Mouse (Mus musculus) gastrocnemius, postnatal 10 days (tissue): ENCODE results near the gene Schip1. TPM values are rescaled to one million over a fixed set of nuclear protein-coding genes. Genes with fewer than 3 reads are reported as not detected.

Experiments used
- DNase-seq: peaks from one replicate; pipeline ENCODE4 v3.0.0; 2021; ENCODE audit warnings: mixed read lengths
- total RNA-seq, 2 experiments: library from RNA; stranded (reverse); gene quantifications; 2 replicates each; pipeline ENCODE4 v1.2.3; 2021

Gene Schip1
- total RNA-seq, 2 experiments from 2014 or later: 86.2 to 86.6 TPM

DNA sequence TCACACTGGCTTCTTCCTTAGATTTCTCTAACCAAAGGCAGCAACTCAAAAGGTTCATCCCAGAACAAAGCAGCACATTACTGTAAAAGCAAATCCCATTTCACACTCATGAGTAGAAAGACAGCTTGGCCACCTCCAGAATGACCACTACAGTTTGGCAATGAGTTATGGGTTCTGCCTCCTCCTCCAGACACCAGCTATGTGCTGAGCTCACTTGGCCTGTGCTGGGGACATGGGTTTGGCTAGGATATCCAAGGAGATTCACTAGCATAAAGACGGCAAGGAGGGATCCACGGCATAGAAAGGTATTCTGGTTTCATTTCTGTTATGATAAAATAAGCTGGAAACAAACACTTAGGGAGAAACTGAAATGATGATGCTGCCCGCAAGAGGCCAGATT is 323.4 kb downstream of the Schip1 start:
- DNase-seq: no peak

DNA sequence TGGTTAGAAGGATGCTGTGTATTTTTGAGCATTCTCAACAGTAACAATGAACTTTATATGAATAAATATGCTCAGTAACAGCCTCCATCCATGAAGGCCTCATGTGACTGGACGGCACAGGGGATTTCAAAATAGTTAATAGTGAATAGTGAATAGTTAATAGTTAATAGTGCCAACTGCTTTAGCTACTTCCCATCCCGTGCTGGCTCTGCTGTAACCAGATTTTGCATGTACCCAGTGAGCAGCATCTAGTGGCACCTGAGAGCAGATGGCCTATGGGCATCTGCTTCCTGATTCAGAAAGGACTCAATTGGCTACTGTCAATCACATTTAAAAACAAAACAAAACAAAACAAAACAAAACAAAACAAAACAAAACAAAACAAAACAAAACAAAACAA is 329.0 kb downstream of the Schip1 start:
- no peak for DNase-seq

DNA sequence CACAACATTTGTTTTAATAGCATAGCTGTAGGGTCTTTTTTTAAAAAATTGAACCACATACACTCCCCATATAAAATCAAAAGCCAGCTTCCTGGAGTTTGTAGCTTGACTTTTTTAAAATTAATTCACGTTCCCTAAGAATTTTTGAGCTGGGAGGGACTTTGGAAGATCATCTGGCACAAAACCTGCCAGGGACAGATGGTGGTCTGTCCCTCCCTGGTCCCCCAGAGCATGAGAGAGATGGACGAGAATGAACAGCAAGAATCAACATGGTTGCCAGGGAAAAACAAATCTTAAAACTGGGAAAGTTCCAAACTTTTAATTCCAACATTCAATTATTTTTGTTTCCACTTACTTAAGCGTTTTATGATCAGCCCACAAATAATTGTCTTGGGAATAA is 334.1 kb downstream of the Schip1 start:
- DNase-seq: no peak

- no peak for DNase-seq
Observed at GRCm38 (mm10) chr3:68400121-68400520, 335.5 kb downstream of the Schip1 start.

- DNase-seq: no peak
Observed at GRCm38 (mm10) chr3:68403343-68403742, 338.7 kb downstream of the Schip1 start.

DNA sequence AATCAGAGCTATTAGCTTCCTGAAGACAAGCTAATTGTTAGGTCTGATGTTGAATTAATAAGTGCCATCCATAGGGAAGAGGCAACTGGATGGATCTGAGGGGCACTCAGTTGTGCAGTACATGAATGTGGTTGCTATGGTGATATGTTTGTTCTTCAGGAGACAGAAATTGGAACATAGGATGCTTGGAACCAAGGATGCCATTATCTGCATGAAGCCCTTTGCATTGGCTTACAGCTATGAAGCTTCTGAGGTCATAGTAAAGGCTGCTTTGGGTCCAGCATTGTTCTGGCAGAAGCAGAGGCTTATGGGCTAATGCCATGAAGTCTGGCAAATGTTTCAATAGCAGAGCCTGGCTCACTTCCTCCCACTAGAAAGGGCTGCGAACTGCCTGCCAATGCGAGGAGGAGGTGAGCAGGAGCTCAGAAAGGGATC is 339.2 kb downstream of the Schip1 start:
- DNase-seq: no peak

DNA sequence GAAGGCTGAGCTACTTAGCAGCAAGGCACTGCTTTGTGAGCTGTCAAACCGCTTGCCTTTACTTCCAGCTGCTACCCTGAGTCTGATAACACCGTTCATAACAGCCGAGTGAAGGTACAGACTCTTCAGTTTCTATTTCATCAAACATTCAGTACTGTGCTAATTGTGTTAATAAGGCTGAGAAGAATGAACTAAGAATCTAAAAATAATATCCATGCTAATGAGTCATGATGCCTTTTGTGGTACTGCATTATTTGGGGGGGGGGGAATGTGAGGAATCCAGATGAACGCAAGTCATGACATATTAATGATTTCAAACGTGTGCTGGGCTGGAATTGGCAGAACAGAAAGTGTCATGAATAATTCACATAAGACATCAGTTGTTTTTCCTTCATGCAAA is 341.1 kb downstream of the Schip1 start:
- DNase-seq: no peak

DNA sequence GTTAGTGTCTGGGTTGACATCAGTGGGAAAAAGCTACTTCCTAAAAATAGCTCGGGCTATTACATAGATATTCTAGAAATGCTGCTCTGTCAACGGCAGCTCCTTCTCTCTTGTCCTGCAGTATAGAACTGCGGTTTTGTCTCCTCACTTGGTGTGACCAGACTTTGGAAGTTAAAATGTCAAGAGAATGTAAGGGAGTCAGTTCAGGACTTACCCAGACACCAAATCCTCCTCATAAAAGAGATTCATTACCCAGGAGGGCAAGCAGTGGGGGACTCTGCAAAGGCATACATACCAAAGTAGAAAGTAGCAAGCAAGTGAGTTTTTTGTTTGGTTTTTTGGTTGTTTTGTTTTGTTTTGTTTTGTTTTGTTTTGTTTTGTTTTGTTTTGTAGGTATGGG is 347.7 kb downstream of the Schip1 start:
- DNase-seq: no peak

GRCm38 (mm10) chr3:68419792-68420191 is 355.2 kb downstream of the Schip1 start:
- DNase-seq: no peak

- DNase-seq: no peak
Observed at GRCm38 (mm10) chr3:68420927-68421326, 356.3 kb downstream of the Schip1 start.

GRCm38 (mm10) chr3:68421849-68422248 is 357.2 kb downstream of the Schip1 start:
- DNase-seq: no peak

GRCm38 (mm10) chr3:68428081-68428480 is 363.5 kb downstream of the Schip1 start:
- no peak for DNase-seq

GRCm38 (mm10) chr3:68434435-68434834 is 369.8 kb downstream of the Schip1 start:
- DNase-seq: no peak

DNA sequence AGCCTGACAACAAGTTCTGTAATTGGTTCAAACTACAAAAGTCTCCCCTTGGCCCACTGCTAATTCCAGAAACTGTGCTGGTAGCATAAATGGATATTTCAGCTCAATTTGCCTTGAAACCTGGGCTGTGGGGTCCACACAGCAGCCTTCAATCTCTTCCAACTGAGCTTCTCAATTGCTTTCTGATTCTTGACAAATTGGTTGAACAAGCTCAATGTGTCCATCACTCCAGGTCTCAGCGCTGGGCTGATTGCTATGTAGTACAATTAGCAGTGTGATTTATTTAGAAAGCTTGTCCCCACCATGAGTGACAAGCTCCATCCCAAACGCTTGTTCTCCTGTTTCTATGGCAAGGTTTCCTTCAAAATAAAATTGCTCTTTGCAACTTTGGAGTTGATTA is 370.3 kb downstream of the Schip1 start:
- DNase-seq: no peak

DNA sequence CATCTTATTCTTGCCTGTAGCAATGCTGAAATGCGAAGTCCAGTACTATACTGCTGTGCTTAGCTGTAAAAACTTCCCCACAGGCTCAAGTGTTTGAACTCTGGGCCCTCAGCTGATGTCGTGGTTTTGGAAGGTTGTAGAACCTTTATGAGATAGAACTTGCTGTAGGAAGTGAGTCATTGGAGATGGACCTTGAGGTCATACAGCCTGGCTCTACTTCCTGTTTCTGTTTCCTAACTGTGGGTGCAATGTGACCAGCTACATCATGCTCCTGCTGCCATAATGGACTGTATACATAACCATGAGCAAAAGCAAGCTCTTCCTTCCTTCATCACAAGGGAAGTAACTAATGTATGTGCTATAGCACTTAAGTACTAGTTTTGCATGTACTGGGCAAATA is 383.9 kb downstream of the Schip1 start:
- DNase-seq: no peak

GRCm38 (mm10) chr3:68451634-68452033 is 387.0 kb downstream of the Schip1 start:
- DNase-seq: no peak

GRCm38 (mm10) chr3:68453266-68453665 is 388.7 kb downstream of the Schip1 start:
- no peak for DNase-seq

GRCm38 (mm10) chr3:68453719-68454455 is 389.3 kb downstream of the Schip1 start:
- DNase-seq: no peak

DNA sequence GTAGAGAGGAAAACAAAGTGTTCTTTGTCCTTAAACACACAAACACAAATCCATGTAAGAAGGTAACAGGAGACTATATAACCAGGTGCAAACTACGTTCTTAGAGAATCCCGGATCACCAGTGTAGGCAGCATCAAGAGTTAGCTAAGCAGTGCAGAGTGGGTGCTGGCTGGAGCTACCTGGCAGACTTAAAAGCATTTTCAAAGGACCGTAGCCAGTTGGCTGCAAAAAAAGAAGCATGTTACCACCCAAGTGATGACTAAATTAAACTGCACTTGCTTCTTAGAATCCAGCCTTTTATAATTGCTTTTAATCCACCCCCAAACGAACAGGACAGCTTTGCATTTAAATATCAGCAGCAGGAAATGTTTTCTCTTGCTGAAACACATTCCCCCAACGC is 402.0 kb downstream of the Schip1 start:
- no peak for DNase-seq

DNA sequence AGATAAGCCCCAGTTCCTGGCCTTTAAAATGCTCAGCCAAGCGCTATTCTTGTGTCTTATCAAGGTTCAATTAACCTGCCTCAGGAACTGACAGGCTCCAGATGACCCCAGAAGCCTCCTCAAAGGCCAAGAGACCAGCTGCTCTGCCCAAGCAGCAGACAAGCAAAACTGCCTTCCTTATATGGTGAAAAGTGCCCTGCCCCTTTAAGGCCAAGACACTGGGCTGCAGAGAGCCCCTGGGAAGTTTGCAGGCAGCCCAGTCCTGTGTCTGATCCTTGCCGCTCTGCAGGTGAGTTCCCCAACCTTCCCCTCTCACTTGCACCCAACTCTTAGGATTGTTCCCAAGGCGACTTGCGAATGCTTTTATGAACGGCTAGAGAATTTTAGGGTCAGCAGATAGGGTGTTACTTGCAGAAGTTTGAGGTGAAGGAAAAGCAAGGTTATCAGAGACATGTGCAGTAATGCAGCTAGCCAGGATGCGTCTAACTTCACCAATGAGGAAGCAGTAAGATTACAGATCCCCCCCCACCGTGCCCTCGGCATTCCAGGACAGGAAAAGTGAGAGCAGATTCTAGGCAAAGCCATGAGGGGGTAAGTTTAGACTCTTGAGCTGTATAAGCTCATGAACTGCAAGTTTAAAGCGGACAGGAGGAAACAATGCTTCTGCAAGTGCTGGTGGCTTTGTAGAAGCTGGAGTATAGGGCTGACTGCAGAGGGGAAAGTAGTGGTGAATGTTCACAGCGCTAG is 403.5 kb downstream of the Schip1 start:
- no peak for DNase-seq

- no peak for DNase-seq
Observed at GRCm38 (mm10) chr3:68469643-68470042, 405.0 kb downstream of the Schip1 start.

GRCm38 (mm10) chr3:68470061-68470460 is 405.5 kb downstream of the Schip1 start:
- DNase-seq: no peak

DNA sequence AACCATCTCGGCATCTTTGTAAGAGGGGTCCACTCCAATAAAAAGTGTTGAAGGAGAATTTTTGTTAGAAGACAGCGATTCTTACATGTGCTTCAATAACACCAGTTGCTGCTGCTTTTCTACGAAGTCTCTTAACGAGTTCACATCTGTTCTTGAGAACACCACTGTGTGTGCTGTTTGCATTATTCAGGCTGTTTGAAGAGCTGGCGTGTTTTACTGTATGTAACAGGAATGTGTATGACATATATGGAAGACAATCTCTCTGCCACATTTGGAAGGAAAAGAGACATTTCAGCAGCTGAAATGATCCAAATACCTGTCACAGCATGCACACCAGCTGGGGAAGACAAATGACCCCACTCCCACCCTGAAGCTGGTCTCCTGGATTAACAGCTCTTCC is 406.0 kb downstream of the Schip1 start:
- no peak for DNase-seq

GRCm38 (mm10) chr3:68476336-68476735 is 411.7 kb downstream of the Schip1 start:
- DNase-seq: no peak
